Mouse (Mus musculus): Measurements from ENCODE around the gene Ryr2. TPM values are rescaled to one million over a fixed set of nuclear protein-coding genes. Genes with fewer than 3 reads are reported as not detected.

The Ryr2 gene
- total RNA-seq, 2 experiments from 2014 or later: 170 to 177 TPM

- no peak for DNase-seq (ENCODE audit: low spot score in 2 of 2)
- intact Hi-C loops (cut with DNase I): no loop called here
Measured at GRCm38 (mm10) chr13:11533265-11533664, 573.5 kb downstream of the Ryr2 start.

- DNase-seq (ENCODE audit: low spot score in 2 of 2): no peak
- intact Hi-C loops (cut with DNase I): no loop called here
Measured at GRCm38 (mm10) chr13:11532014-11532890, 574.5 kb downstream of the Ryr2 start.

GRCm38 (mm10) chr13:11523612-11524011 lies 583.1 kb downstream of the Ryr2 start:
- no peak for DNase-seq (ENCODE audit: low spot score in 2 of 2)
- intact Hi-C loops (cut with DNase I): no loop called here

- intact Hi-C loops (cut with DNase I): no loop called here
- no peak for DNase-seq (ENCODE audit: low spot score in 2 of 2)
Measured at GRCm38 (mm10) chr13:11520765-11521164, 586.0 kb downstream of the Ryr2 start.

- intact Hi-C loops (cut with DNase I): no loop called here
Measured at GRCm38 (mm10) chr13:11511540-11512177, 595.1 kb downstream of the Ryr2 start.

More at GRCm38 (mm10) chr13:11511540-11512177, 595.1 kb downstream of the Ryr2 start:
- no peak for DNase-seq (ENCODE audit: low spot score in 2 of 2)

Other genes starting within 250 kb of the Ryr2 start
- gene Mtr, start 151.2 kb upstream of the Ryr2 start, total RNA-seq (2021): 10 to 100 TPM; 17.3 to 18.7 TPM
- 10 to 100 TPM in 1 of 2 experiments, 1 to 10 TPM in 1; 9.9 to 22.1 TPM for gene Actn2, start 233.8 kb upstream of the Ryr2 start, total RNA-seq (2021)